Mouse (Mus musculus) ES-Bruce4 (cell line): ENCODE results near the gene Nr5a1.

Experiments used
- CTCF ChIP-seq: IDR thresholded peaks from one replicate; pipeline ENCODE4 v1.8.1; 2011; ENCODE audit warnings: low read depth, low read length
- EP300 ChIP-seq: IDR thresholded peaks from 2 replicates; pipeline ENCODE4 v1.6.1; 2011; ENCODE audit warnings: low read depth, low read length; ENCODE audit not compliant: insufficient read depth
- POLR2A ChIP-seq: IDR thresholded peaks from one replicate; pipeline ENCODE4 v1.8.1; 2011; ENCODE audit warnings: low read length; ENCODE audit not compliant: insufficient read depth

GRCm38 (mm10) chr2:38704336-38704735 is 10.0 kb downstream of the Nr5a1 start:
- no peak for TF ChIP-seq EP300
- TF ChIP-seq CTCF = no peak
- TF ChIP-seq POLR2A = no peak
